16 mouse cellular contexts compared by ENCODE assay signal in the genomic region with DNA sequence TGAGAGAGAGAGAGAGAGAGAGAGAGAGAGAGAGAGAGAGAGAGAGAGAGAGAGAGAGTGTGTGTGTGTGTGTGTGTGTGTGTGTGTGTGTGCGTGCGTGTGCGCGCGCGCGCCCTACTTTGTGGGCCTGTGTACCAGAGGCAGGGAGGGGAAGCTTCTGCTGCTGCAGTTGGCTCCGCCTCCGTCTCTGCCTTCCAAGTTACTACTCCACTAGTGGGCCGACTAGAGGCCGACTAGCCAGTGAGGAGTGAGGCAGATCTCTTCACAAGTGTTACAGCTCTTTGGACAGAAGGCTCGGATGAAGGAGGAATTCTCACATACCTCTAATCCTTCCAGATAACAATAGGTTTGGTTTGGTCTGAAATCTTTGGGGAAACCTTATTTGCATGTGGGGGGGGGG. TPM values are rescaled to one million over a fixed set of nuclear protein-coding genes. Genes with fewer than 3 reads are reported as not detected.
"Had no signal": no experiment of that assay in that cellular context is flagged by ENCODE, and none has a peak within 500 bp of the region (broad histone marks: within the 10 kb centered on the region; RNA-seq: fewer than 3 reads in every experiment).

No protein-coding gene starts in this region.

- H3K27me3 ChIP-seq: limb, embryonic 12.5 days; liver, embryonic 15.5 days; neural tube, embryonic 12.5 days; stomach, embryonic 15.5 days had no signal

- ATAC-seq: inflammation-experienced regulatory T-cells, adult 6 months; intestine, postnatal 0 days; lung, postnatal 0 days had no signal

- H3K4me2 ChIP-seq: limb, embryonic 12.5 days; liver, embryonic 15.5 days; neural tube, embryonic 12.5 days; stomach, embryonic 15.5 days had no signal

- H3K4me3 ChIP-seq: limb, embryonic 12.5 days; liver, embryonic 15.5 days; neural tube, embryonic 12.5 days; stomach, embryonic 15.5 days had no signal

- H3K27ac ChIP-seq: kidney, postnatal 0 days; limb, embryonic 12.5 days; liver, embryonic 15.5 days; neural tube, embryonic 12.5 days; stomach, embryonic 15.5 days had no signal

- H3K9me3 ChIP-seq: limb, embryonic 12.5 days; liver, embryonic 15.5 days; neural tube, embryonic 12.5 days; stomach, embryonic 15.5 days had no signal

- H3K9ac ChIP-seq: limb, embryonic 12.5 days; liver, embryonic 15.5 days; neural tube, embryonic 12.5 days; stomach, embryonic 15.5 days had no signal

- DNase-seq: lung, adult 2 months; lung, postnatal 36 days; midbrain, embryonic 14.5 days; right cerebral cortex, postnatal 14 days; thymus, adult 2 months; thymus, postnatal 25 days had no signal

- H3K4me1 ChIP-seq: stomach, embryonic 15.5 days had no signal

RNA-seq across cellular contexts. Expression of a gene that starts 10.8 kb away (rescaled TPM):
- polyA plus RNA-seq: liver, adult 2 months had no signal

RNA-seq across cellular contexts. Expression of a gene that starts 17.5 kb away (rescaled TPM):
- polyA plus RNA-seq: testis, adult 2 months had no signal
